Mouse (Mus musculus) gastrocnemius, postnatal 14 days (tissue): ENCODE measurements around the gene Atpaf2. TPM values are rescaled to one million over a fixed set of nuclear protein-coding genes. Genes with fewer than 3 reads are reported as not detected.

ENCODE experiments used
- DNase-seq: peaks from one replicate; pipeline ENCODE4 v3.0.0; 2021; ENCODE audit warnings: mixed read lengths
- intact Hi-C: fragments of 180-260 bp; cut with DNase I; formaldehyde crosslinking; loops from one replicate; pipeline ENCODE4 v1.15.1; 2025; ENCODE audit warnings: low total_unique reads
- total RNA-seq, 2 experiments: library from RNA; stranded (reverse); gene quantifications; 2 replicates each; pipeline ENCODE4 v1.2.3; 2021

Atpaf2 gene
- total RNA-seq, 2 experiments from 2014 or later = 25.3 to 30.4 TPM

- intact Hi-C loops = loop anchor here (10.0 kb wide), 2 partner anchors 52 to 58 kb away; partner anchors contain the start of genes Atpaf2 and Gid4
- no peak for DNase-seq
Observed at GRCm38 (mm10) chr11:60357116-60357515, 61.1 kb downstream of the Atpaf2 start.

- intact Hi-C loops = loop anchor here (10.0 kb wide), 2 partner anchors 51 to 59 kb away; partner anchors contain the start of genes Atpaf2 and Gid4
- no peak for DNase-seq
Observed at GRCm38 (mm10) chr11:60355952-60356351, 62.3 kb downstream of the Atpaf2 start.

GRCm38 (mm10) chr11:60352559-60353411 is 65.5 kb downstream of the Atpaf2 start, which contains the start of the genes Tom1l2 and Drc3:
Gene Tom1l2 (minus strand): TSS chr11:60352905.
Gene Drc3 (plus strand): TSS chr11:60353329.
- intact Hi-C loops = loop anchor here (10.0 kb wide), 2 partner anchors 48 to 62 kb away; partner anchors contain the start of genes Atpaf2 and Gid4
- peak; percentile 100 for DNase-seq

- DNase-seq = peak; percentile 45
- intact Hi-C loops = loop anchor here (10.0 kb wide), 2 partner anchors 47 to 63 kb away; partner anchors contain the start of genes Atpaf2 and Gid4
Observed at GRCm38 (mm10) chr11:60351925-60352371, 66.3 kb downstream of the Atpaf2 start.

- DNase-seq = no peak
- intact Hi-C loops = loop anchor here (10.0 kb wide), 2 partner anchors 47 to 63 kb away; partner anchors contain the start of genes Atpaf2 and Gid4
Observed at GRCm38 (mm10) chr11:60351388-60351787, 66.9 kb downstream of the Atpaf2 start.

Other genes starting within 250 kb of the Atpaf2 start
- 10 to 100 TPM; 20.9 to 24.5 TPM for gene Srebf1, start 195.9 kb downstream of the Atpaf2 start, total RNA-seq
- gene Tom1l2, start 65.6 kb downstream of the Atpaf2 start, total RNA-seq = 10 to 100 TPM; 42.1 to 50.2 TPM
- under 1 TPM; 0.86 TPM for gene Drc3, start 65.1 kb downstream of the Atpaf2 start, total RNA-seq
- 10 to 100 TPM; 21.3 to 22.5 TPM for gene Gid4, start 1.3 kb downstream of the Atpaf2 start, total RNA-seq
- 10 to 100 TPM; 23.7 to 28.5 TPM for gene Drg2, start 36.1 kb upstream of the Atpaf2 start, total RNA-seq
- gene Myo15, start 50.9 kb upstream of the Atpaf2 start, total RNA-seq = under 1 TPM in 1 of 2 experiments, not detected in 1; 0.04 TPM
- gene Alkbh5, start 117.9 kb upstream of the Atpaf2 start, total RNA-seq = 10 to 100 TPM; 72.1 TPM